Mouse (Mus musculus) thymus, adult 2 months (tissue): ENCODE data around the gene Dydc1. TPM values are rescaled to one million over a fixed set of nuclear protein-coding genes. Genes with fewer than 3 reads are reported as not detected.
A peak's percentile ranks its signal among the peaks of the same experiment; 100 is the strongest.
"Not testable (repeated sequence)": the region's sequence is repeated elsewhere in the genome, so short reads cannot be mapped to it uniquely, and the experiment has no call there.

Experiments
- DNase-seq: peaks from one replicate; pipeline ENCODE4 v3.0.0; 2021
- H3K27ac ChIP-seq: fragments of 200-500 bp; 2 replicates; pipeline ENCODE4 v1.5.1; 2012; ENCODE audit warnings: low read length, control low read depth; ENCODE audit not compliant: control insufficient read depth, insufficient read depth
- H3K27me3 ChIP-seq: fragments of 200-500 bp; 2 replicates; pipeline ENCODE4 v1.6.1; 2012; ENCODE audit warnings: mild to moderate bottlenecking, low read length, moderate library complexity, mixed read lengths; ENCODE audit not compliant: control insufficient read depth, insufficient read depth
- H3K36me3 ChIP-seq: fragments of 200-500 bp; 2 replicates; pipeline ENCODE4 v1.6.1; 2012; ENCODE audit warnings: mild to moderate bottlenecking, low read length, moderate library complexity; ENCODE audit not compliant: control insufficient read depth, insufficient read depth
- H3K4me1 ChIP-seq: fragments of 200-500 bp; replicated peaks from 2 replicates; pipeline ENCODE4 v1.6.1; 2012; ENCODE audit warnings: low read length; ENCODE audit not compliant: control insufficient read depth, insufficient read depth
- H3K4me3 ChIP-seq: fragments of 200-500 bp; 2 replicates; pipeline ENCODE4 v1.5.1; 2012; ENCODE audit warnings: mild to moderate bottlenecking, low read length, control low read depth, moderate library complexity; ENCODE audit not compliant: control insufficient read depth, insufficient read depth
- CTCF ChIP-seq: fragments of 200-500 bp; IDR thresholded peaks from 2 replicates; pipeline ENCODE4 v1.5.1; 2012; ENCODE audit warnings: mild to moderate bottlenecking, control low read depth, low read length, moderate library complexity, borderline replicate concordance; ENCODE audit not compliant: control insufficient read depth, poor library complexity, insufficient read depth; ENCODE audit errors: extremely low read depth
- POLR2A ChIP-seq: fragments of 200-500 bp; IDR thresholded peaks from 2 replicates; pipeline ENCODE4 v1.6.1; 2012; ENCODE audit warnings: mild to moderate bottlenecking, low read length, control low read depth, moderate library complexity; ENCODE audit not compliant: control insufficient read depth, poor library complexity, insufficient read depth; ENCODE audit errors: extremely low read depth
- WGBS: fragments of 180-500 bp; shearing (Covaris S2); methylation state at CpG from one replicate; pipeline ENCODE4 v1.1.7; 2018; 5-methylcytosine and 5-hydroxymethylcytosine counted together
- polyA plus RNA-seq: library from polyadenylated mRNA; depleted of rRNA; stranded (reverse); fragments of >200 nt; gene quantifications from 2 replicates; pipeline ENCODE4 v1.2.3, GENCODE M21; 2012

Gene Dydc1
- polyA plus RNA-seq, 1 experiment = 0.09 TPM

DNA sequence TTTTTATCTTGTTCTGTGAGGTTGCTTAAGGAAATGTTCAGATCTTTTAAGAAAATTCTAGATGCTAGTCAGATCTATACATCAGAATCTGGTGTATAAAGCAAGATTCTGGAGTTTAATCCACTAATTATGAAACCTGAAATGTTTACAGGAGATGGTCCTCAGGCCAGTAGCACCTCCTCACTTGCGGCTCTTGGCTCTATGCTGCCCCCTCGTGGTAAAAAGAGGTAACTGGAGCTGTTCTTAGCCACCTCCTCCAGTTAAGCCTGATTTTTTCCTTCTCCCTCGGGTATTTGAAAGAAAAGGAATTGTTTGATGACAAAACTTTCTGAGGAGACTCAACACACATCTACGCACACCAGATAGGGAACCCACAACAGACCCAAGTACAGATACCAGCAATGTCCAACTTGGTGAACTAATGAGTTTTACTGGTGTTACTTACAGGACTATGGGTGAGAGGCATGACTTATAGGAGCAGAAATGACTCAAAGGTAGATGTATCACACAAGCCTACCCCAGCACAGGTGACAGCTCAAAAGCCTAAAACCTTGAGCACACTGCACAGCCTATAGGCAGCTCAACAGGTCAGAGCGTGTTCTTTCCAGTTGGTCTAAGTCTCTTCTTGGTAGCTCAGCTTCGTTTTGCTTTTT lies 37.4 kb upstream of the Dydc1 start:
- WGBS = 36% methylated on average over 6 of the region's 6 CpGs
- DNase-seq = peak; percentile 58
- TF ChIP-seq POLR2A = no peak
- TF ChIP-seq CTCF = no peak

DNA sequence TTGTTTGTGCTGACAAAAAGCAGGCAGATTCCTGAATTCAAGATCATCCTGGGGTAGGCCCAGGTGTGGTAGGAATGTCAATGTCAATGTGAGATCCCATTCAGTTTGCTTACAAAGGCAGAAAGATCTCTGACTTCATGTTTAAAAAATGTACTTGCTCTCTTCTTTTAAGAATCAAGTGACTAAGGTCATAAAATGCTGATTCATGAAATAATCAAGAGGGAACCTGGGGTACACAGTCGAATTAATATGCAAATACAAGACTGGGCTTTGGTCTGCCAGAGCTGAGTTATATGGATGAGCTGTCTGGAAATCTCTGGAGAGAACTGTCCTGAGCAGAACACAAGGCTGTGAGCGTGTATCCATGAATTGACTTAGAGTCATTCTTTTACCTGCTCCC lies 25.3 kb upstream of the Dydc1 start:
- 87% methylated on average over 2 of the region's 2 CpGs for WGBS
- no peaks in the 10 kb centered on the region for H3K4me1 ChIP-seq
- H3K27me3 ChIP-seq = no peaks in the 10 kb centered on the region
- no peaks in the 10 kb centered on the region for H3K36me3 ChIP-seq
- TF ChIP-seq POLR2A = no peak
- no peak for TF ChIP-seq CTCF
- DNase-seq = no peak
- H3K27ac ChIP-seq = no peak overlapping the region
- H3K4me3 ChIP-seq = no peak overlapping the region

More for the DNA sequence above, 37.4 kb upstream of the Dydc1 start:
- H3K27me3 ChIP-seq = no peaks in the 10 kb centered on the region
- no peaks in the 10 kb centered on the region for H3K4me1 ChIP-seq
- no peak overlapping the region for H3K27ac ChIP-seq
- H3K4me3 ChIP-seq = no peak overlapping the region
- H3K36me3 ChIP-seq = no peaks in the 10 kb centered on the region

DNA sequence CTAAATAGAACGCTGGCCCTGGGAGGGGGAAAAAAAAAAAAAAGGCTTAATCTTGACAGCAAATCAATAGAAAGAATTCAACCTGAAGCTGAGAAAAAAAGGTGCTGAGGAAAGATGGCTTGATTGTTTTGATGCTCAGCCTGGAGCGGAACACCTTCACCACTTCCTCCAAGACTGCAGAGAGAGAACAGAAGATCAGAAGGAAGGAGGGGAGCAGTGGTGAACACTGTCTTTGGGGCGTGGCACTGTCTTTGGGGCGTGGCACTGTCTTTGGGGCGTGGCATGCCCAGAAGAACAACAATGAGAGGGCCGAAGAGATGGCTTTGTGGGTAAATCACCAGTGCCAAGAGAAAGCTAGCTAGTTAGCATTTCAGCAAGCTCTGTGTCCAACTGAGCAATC lies 22.2 kb upstream of the Dydc1 start:
- Histone ChIP-seq H3K27me3 (no peaks in the 10 kb centered on the region), H3K27ac (no peak overlapping the region), H3K4me3 (no peak overlapping the region), H3K36me3 (no peaks in the 10 kb centered on the region), H3K4me1 (no peaks in the 10 kb centered on the region)
- TF ChIP-seq CTCF = no peak
- peak; percentile 13 for DNase-seq
- WGBS = 68% methylated on average over 6 of the region's 6 CpGs

DNA sequence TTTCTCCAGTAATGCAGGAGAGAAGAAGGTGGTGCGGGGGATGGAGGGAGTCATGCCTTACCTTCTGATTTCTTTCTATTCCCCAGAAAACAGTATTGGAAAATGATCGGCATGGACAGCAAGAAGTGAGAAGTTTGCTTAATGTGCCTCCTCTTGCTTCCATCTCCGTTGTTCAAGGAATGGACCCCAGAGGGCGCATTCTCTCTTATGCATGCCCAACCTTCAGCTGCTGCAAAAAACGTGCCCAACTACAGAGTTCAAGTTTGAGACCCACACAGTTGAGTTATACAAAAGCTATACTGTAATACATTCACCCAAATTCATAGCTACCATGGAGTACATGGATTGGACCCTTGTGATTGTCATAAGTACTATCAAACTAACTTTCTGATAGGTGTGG lies 20.2 kb upstream of the Dydc1 start:
- 64% methylated on average over 5 of the region's 5 CpGs for WGBS
- Histone ChIP-seq H3K27me3 (no peaks in the 10 kb centered on the region), H3K4me3 (no peak overlapping the region), H3K4me1 (no peaks in the 10 kb centered on the region), H3K36me3 (no peaks in the 10 kb centered on the region), H3K27ac (no peak overlapping the region)
- TF ChIP-seq CTCF = no peak
- DNase-seq = peak; percentile 15

DNA sequence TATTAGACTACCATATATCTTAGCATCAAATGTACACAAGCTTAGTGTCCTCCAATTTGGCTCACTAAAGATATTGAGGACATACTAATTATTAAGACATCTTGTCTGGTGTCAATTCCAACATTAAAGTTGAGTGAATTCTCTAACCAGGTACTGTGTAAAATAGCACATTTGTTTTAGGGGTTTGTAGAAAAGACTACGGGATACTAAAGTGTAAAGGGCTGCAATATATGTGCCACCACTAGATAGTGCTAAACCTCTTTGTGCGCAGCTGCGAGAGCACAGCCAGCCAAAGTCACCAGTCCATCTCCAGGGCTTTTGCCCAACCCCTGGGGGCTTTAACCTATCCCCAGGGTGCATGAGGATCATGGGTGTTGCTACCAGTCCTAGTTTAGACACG lies 19.5 kb upstream of the Dydc1 start:
- not testable (repeated sequence) for H3K27me3 ChIP-seq, H3K27ac ChIP-seq, H3K4me1 ChIP-seq, DNase-seq, H3K36me3 ChIP-seq, H3K4me3 ChIP-seq
- 8% methylated on average over 3 of the region's 4 CpGs for WGBS

DNA sequence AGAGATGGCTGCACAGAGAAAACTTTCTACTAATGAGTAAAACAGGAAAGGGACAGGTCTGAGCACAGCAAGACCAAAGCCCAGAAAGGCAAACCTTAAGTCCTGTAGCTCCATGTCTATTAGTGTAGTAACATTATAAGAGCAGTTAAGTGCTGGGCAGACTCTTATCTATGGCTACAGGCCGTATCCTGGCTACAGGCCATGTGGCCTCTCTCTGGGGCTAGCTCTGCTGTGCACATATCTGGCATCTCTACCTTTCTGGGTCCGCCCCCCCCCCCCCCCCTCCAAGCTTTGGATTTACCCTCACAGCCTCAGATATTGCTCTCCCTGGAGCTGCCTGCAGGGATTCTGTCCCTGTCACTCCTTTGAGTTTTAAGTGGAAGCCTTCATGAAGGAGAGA lies 7.5 kb upstream of the Dydc1 start:
- no peak overlapping the region for H3K4me3 ChIP-seq
- H3K36me3 ChIP-seq = no peaks in the 10 kb centered on the region
- H3K4me1 ChIP-seq = no peaks in the 10 kb centered on the region
- no peak overlapping the region for H3K27ac ChIP-seq
- TF ChIP-seq CTCF (no peak), POLR2A (no peak)
- H3K27me3 ChIP-seq = no peaks in the 10 kb centered on the region
- WGBS = 81% methylated on average over 2 of the region's 2 CpGs
- DNase-seq = no peak

DNA sequence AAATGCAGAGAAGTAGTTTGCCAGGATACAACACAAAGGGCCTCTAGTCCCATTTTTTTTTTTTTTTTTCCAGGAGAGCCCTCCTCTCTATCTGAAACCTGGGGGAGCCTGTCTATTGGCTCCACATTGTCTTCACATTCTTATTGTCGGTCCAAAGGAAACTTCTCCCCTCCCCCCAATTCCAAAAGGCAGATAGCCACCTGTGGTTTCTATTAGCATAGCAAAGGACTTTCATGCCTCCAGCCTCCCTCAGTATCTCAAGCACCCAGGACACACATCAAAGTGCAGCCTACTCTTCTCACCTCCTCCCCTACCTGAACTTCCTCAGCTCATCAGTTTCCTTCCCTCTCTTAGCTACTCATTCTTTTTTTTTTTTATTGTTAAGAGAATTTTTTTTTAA lies 6.3 kb upstream of the Dydc1 start:
- Histone ChIP-seq H3K27ac (no peak overlapping the region), H3K4me1 (no peaks in the 10 kb centered on the region), H3K4me3 (no peak overlapping the region), H3K36me3 (no peaks in the 10 kb centered on the region), H3K27me3 (no peaks in the 10 kb centered on the region)
- TF ChIP-seq POLR2A (no peak), CTCF (no peak)
- 57% methylated on average over 1 of the region's 1 CpGs for WGBS
- DNase-seq = no peak
